Mouse (Mus musculus): ENCODE data around the gene Nedd9.

DNA sequence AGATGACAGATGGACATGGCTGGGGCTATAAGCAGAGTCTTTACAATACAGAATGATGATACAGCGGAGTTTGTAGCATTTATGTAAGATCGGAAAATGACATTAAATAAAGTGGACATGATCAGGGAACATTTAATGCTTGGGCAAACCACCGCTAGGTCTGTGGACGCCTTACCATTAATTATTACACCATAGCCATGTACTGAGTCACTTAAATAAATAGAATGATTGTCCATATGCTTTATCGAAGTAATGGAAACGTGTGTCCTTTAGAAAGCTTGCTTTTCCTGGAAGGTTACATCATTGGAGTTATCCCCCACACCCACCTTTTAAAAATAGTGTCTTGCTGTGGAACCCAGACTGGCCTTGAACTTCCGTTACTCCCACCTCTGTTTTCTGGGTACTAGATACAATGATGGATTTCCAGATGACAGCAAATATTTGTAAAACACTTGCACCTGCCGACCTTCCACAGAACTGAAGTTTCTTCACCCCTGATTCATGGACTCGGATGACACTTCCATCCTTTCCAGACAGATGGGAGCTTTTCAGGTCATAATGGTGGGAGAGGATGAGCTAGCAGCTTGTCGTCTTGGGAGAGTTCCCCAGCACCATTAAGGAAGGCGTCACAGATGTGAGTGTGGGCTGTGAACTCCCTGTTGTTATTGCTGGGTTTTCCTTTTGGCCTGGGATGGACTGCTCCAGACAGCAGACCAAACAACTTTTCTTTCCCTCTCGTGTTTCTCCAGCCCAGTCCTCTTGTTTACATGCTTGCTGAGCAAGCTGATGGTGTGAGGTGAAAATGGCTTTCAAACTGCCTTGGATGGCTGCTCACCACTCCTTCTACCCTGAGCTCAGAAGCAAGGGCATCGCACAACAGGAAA is 76.7 kb downstream of the Nedd9 start:
- TF ChIP-seq CTCF (conservative IDR thresholded peaks at IDR 0.05; ENCODE audit: insufficient read depth, insufficient read length, low read depth, low read length) = no peak
- TF ChIP-seq POLR2A (IDR thresholded peaks at IDR 0.05; ENCODE audit: low read depth, low read length) = no peak

All from kidney, adult 2 months (tissue).